Mouse (Mus musculus) liver, embryonic 16.5 days (tissue): ENCODE results near the gene Adap2. TPM values are rescaled to one million over a fixed set of nuclear protein-coding genes. Genes with fewer than 3 reads are reported as not detected.
A peak's percentile ranks its signal among the peaks of the same experiment; 100 is the strongest.
"Not testable (repeated sequence)": the region's sequence is repeated elsewhere in the genome, so short reads cannot be mapped to it uniquely, and the experiment has no call there.

ENCODE experiments used
- ATAC-seq: fragments of 200-750 bp; cut with Nextera tagmentation; 2 replicates; pipeline ENCODE4 v1.8.0; 2017; ENCODE audit warnings: low read depth, mild to moderate bottlenecking, moderate number of reproducible peaks, moderate library complexity
- H3K27ac ChIP-seq: fragments of 300-500 bp; sonication (generic); 2 replicates; pipeline ENCODE4 v1.5.1; 2014; ENCODE audit warnings: mild to moderate bottlenecking, low read length
- H3K27me3 ChIP-seq: fragments of 300-500 bp; sonication (generic); 2 replicates; pipeline ENCODE4 v1.6.1; 2014; ENCODE audit warnings: low read depth, low read length, mixed read lengths; ENCODE audit not compliant: control insufficient read depth, insufficient read depth
- H3K36me3 ChIP-seq: fragments of 300-500 bp; sonication (generic); 2 replicates; pipeline ENCODE4 v1.6.1; 2014; ENCODE audit warnings: mild to moderate bottlenecking; ENCODE audit not compliant: control insufficient read depth, insufficient read depth
- H3K4me1 ChIP-seq: fragments of 300-500 bp; sonication (generic); 2 replicates; pipeline ENCODE4 v1.6.1; 2014; ENCODE audit warnings: low read depth, low read length, mixed read lengths; ENCODE audit not compliant: control insufficient read depth
- H3K4me2 ChIP-seq: fragments of 300-500 bp; sonication (generic); 2 replicates; pipeline ENCODE4 v1.6.1; 2014; ENCODE audit warnings: low read depth, low read length, mixed read lengths
- H3K4me3 ChIP-seq: fragments of 300-500 bp; sonication (generic); 2 replicates; pipeline ENCODE4 v1.5.1; 2014; ENCODE audit warnings: low read depth, mild to moderate bottlenecking, low read length
- H3K9ac ChIP-seq: fragments of 300-500 bp; sonication (generic); 2 replicates; pipeline ENCODE4 v1.6.1; 2014; ENCODE audit warnings: low read depth, low read length
- H3K9me3 ChIP-seq: fragments of 300-500 bp; sonication (generic); replicated peaks from 2 replicates; pipeline ENCODE4 v1.6.1; 2016; ENCODE audit warnings: low read length; ENCODE audit not compliant: control insufficient read depth
- WGBS: fragments of 180-500 bp; shearing (Covaris S2); extraction: QIAGEN DNeasy Blood & Tissue Kit; methylation state at CpG from one replicate; pipeline ENCODE4 v1.1.7; 2014; ENCODE audit not compliant: insufficient replicate concordance; 5-methylcytosine and 5-hydroxymethylcytosine counted together
- polyA plus RNA-seq: library from polyadenylated mRNA; unstranded; fragments of >200 nt; fragmentation: Nextera tagmentation; extraction: Ambion mirVana; gene quantifications from 2 replicates; pipeline ENCODE4 v1.2.1, GENCODE M21; 2015

The Adap2 gene
- polyA plus RNA-seq, 1 experiment from 2014 or later, result 7.3 TPM

DNA sequence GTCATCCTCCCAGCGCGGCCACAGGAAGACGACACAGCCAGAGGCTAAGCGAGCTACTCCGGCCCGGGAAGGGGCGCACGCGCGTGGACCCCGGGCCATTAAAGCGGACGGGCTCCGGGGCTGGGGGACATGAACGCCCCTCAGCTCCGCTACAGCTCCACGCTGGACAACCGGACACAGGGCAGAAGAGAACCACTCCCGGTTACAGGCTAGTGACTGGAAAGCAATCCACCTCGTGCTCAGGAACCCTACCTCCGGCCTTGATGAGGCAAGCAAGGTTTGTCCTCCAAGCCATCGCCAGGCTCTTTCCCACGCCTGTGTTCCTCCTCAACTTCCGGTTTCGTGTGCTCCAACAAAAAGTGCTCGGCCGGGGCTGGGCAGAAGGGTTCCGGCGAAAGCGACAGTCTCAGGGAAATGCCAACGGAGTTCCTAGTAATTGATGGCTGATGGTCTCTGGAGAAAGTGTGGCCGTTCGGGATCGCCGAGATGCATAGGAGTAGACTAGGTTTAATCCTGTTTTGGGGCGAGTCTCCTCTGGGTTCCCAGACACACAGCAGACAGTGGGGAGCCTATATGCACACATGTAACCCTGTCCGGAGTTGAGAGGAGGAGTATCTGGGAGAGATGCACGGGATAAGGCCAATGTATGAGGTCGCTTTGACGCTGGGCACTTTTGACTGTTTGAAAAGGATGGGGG is 11.9 kb upstream of the Adap2 start, which contains the start of gene Tefm:
Tefm (minus strand) TSS at position 351 of the 697 bp plus-strand sequence.
- peaks cover 10% of the 10 kb centered on the region for H3K36me3 ChIP-seq
- WGBS, result under 1% methylated on average over 40 of the region's 40 CpGs
- H3K4me2 ChIP-seq, result peak within 1 kb of the TSS; percentile 84
- H3K4me3 ChIP-seq, result peak within 1 kb of the TSS; percentile 79
- H3K9me3 ChIP-seq, result no peaks in the 10 kb centered on the region
- ATAC-seq, result peak; percentile 82
- peaks cover 17% of the 10 kb centered on the region for H3K4me1 ChIP-seq
- H3K27me3 ChIP-seq, result no peaks in the 10 kb centered on the region
- H3K9ac ChIP-seq, result peak within 1 kb of the TSS; percentile 83
- peak within 1 kb of the TSS; percentile 81 for H3K27ac ChIP-seq

DNA sequence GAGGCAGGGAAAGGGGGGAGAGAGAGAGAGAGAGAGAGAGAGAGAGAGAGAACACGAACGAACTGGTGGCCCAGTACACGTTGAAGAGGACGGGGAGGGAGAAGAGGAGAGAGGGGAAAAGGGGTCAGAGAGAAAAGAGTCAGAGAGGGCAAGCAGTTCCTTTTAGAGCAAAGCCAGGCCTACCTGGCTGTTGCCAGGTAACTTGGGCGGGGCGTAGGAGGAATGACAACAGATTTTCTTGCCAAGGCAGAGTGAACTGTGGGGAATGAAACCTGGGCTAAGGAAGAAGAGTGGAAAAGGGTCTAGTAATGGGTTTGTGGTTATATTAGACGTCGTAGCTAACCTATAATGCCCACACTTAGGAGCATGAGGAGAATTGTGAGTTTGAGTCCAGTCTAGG is 11.0 kb upstream of the Adap2 start:
- 50% methylated on average over 8 of the region's 8 CpGs for WGBS
- H3K4me2 ChIP-seq, result peak overlapping the region; percentile 84
- peak overlapping the region; percentile 79 for H3K4me3 ChIP-seq
- no peak overlapping the region for H3K27ac ChIP-seq
- peaks cover 19% of the 10 kb centered on the region for H3K4me1 ChIP-seq
- H3K27me3 ChIP-seq, result no peaks in the 10 kb centered on the region
- no peaks in the 10 kb centered on the region for H3K9me3 ChIP-seq
- H3K36me3 ChIP-seq, result peaks cover 5% of the 10 kb centered on the region; the same call in 1 of the 2 replicates
- no peak for ATAC-seq
- no peak overlapping the region for H3K9ac ChIP-seq

DNA sequence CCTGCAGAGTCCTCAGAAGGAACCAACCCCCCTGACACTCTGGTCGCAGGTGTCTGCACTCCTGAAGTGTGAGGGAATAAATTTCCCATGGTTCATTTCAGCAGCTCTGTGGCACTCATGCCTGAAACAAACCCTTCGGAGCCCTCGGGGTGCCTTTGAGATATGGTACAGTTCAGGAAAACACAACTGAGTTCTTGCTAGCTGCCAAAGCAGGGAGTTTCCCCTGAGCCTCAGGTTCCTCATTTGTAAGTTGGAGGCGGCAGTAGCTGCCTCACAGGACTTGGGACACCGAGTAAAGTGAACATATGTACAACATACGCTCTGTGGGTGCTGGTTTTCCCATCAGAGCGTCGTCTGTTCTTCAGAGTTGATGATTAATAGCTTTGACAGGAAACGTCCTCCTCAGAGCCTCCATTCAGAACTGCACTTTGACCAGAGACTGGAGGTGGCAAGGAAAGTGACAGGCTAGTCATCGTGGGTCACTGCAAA is 8.1 kb upstream of the Adap2 start:
- Histone ChIP-seq H3K4me3 (no peak overlapping the region), H3K36me3 (no peaks in the 10 kb centered on the region), H3K4me2 (peak overlapping the region; percentile 1; the same call in 1 of the 2 replicates), H3K9ac (no peak overlapping the region), H3K27ac (peak overlapping the region; percentile 86), H3K9me3 (no peaks in the 10 kb centered on the region), H3K27me3 (no peaks in the 10 kb centered on the region), H3K4me1 (peaks cover 19% of the 10 kb centered on the region)
- WGBS, result 3% methylated on average over 10 of the region's 10 CpGs
- ATAC-seq, result peak; percentile 47

DNA sequence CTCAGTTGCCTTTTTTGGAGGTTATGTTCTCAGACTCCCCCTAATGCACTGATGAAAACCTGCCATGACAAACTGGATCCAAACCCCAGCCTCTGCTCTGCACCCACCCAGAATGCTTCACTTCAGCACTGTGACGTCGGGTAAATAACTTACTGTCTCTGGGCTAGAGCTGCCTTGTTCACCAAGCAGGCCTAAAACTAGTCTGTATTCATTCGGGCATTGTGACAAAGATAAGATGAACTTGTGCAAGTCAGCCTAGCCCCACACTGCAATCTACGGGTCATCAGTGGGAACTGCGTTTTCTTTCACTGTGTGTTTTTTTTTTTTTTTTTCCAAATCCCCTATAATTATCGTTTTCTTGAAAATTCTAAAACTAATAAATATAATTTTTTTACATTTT is 6.2 kb upstream of the Adap2 start:
- no peaks in the 10 kb centered on the region for H3K36me3 ChIP-seq
- H3K4me2 ChIP-seq, result no peak overlapping the region
- H3K9me3 ChIP-seq, result no peaks in the 10 kb centered on the region
- H3K4me1 ChIP-seq, result peaks cover 14% of the 10 kb centered on the region
- H3K4me3 ChIP-seq, result no peak overlapping the region
- 35% methylated on average over 6 of the region's 6 CpGs for WGBS
- H3K27ac ChIP-seq, result no peak overlapping the region
- H3K27me3 ChIP-seq, result no peaks in the 10 kb centered on the region
- no peak overlapping the region for H3K9ac ChIP-seq
- no peak for ATAC-seq

DNA sequence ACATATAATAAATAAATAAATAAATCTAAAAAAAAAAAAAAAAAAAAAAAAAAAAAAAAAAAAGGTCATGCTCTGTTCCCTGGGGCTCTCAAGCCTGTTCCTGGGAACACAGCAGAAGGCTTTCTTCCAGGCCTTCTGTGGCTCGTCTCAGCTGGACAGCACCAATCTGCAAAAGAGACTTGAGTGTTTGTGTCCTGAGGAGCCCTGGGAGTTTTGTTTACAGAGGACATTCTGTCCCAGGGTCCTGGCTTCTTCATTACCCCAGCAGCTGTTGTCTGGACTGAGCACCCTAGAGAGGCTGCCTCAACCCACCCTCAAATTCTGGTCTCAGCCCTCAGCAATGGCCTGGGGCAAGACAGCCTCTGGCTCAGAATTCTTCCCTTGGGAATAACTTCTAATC is 5.6 kb upstream of the Adap2 start:
- Histone ChIP-seq H3K9me3 (no peaks in the 10 kb centered on the region), H3K27ac (no peak overlapping the region), H3K4me1 (peaks cover 12% of the 10 kb centered on the region), H3K9ac (no peak overlapping the region), H3K4me3 (no peak overlapping the region), H3K4me2 (no peak overlapping the region), H3K36me3 (no peaks in the 10 kb centered on the region), H3K27me3 (no peaks in the 10 kb centered on the region)
- no peak for ATAC-seq
- 57% methylated on average over 1 of the region's 1 CpGs for WGBS

DNA sequence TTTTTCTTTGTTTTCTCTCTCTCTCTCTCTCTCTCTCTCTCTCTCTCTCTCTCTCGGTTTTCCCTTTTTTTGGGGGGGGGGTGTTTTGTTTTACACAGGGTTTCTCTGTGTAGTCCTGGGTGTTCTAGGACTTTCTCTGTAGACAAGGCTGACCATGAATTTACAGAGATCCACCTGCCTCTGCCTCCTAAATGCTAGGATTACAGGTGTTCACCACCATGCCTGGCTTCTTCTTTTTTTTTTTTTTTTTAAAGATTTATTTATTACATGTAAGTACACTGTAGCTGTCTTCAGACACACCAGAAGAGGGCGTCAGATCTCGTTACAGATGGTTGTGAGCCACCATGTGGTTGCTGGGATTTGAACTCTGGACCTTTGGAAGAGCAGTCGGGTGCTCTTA is 4.9 kb upstream of the Adap2 start:
- H3K4me3 ChIP-seq, H3K36me3 ChIP-seq, H3K9ac ChIP-seq, H3K27me3 ChIP-seq, H3K4me2 ChIP-seq, H3K27ac ChIP-seq, ATAC-seq, H3K9me3 ChIP-seq: not testable (repeated sequence)
- peaks cover 18% of the 10 kb centered on the region for H3K4me1 ChIP-seq
- 45% methylated on average over 1 of the region's 4 CpGs for WGBS

DNA sequence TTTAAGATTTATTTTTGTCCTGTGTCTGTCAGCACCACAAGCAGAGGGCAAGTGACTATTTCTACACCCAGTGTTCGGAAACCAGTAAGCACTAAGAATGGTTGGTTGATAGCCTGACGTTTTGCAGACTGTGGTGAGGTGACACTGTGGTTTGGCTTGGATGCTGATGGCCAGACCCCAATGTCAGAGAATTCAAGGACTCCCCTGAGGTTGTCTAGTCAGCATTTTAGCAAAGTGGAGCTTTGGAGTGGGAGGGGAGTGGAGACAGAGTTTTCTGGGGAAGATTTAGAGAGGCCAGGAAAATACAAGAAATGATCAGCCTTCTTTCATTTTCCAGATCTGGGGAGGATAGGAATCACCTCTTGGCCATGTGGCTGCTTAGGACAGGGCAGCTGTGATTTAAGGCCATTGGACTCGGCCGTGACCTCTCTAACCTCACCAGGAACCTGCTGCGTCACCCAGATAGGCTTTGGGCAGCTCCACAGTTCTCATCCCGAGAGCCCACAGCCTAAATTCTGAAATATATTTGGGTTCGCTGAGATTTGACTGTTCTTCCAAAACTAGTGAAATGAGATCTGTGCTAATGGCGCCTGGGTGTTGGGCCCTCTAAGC is 4.4 kb upstream of the Adap2 start:
- Histone ChIP-seq H3K9me3 (no peaks in the 10 kb centered on the region), H3K27me3 (peaks cover 6% of the 10 kb centered on the region), H3K9ac (no peak overlapping the region), H3K4me1 (peaks cover 23% of the 10 kb centered on the region), H3K4me3 (no peak overlapping the region), H3K27ac (no peak overlapping the region), H3K36me3 (no peaks in the 10 kb centered on the region), H3K4me2 (no peak overlapping the region)
- ATAC-seq, result no peak
- 61% methylated on average over 8 of the region's 8 CpGs for WGBS

DNA sequence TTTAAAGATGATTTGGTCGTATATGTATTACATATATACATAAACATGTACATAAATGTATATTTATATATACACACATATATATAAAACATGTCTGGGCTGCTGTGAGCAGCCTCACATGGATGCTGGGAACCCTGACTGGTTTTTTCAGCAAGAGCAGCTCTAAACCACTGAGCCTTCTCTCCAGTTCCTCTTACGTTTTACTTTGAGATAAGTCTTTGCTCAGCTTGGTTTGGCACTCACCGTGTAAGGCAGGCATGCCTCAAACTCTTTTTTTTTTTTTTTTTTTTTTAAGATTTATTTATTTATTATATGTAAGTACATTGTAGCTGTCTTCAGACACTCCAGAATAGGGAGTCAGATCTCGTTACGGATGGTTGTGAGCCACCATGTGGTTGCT is 3.3 kb upstream of the Adap2 start:
- H3K27me3 ChIP-seq, result peaks cover 14% of the 10 kb centered on the region
- no peak overlapping the region for H3K4me3 ChIP-seq
- no peak for ATAC-seq
- WGBS, result 43% methylated on average over 5 of the region's 5 CpGs
- H3K27ac ChIP-seq, result no peak overlapping the region
- no peaks in the 10 kb centered on the region for H3K36me3 ChIP-seq
- peaks cover 19% of the 10 kb centered on the region for H3K4me1 ChIP-seq
- no peak overlapping the region for H3K4me2 ChIP-seq
- no peak overlapping the region for H3K9ac ChIP-seq
- H3K9me3 ChIP-seq, result no peaks in the 10 kb centered on the region

DNA sequence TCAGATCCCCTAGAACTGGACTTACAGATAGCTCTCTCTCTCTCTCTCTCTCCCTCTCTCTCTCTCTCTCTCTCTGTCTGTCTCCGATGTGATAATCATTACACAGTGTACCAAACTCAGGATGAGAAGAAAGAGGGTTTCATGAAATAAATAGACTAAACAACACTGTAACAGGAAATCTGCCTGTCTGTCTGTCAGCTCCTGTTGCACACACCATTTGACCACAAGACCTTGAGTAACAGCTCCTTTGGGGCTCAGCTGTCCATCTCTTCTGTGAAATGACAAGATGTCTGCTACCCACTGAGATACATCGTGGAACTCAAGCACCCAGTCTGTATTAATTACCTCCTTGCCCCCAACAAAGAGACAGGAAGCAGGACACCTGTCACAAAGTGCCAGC is 2.4 kb upstream of the Adap2 start:
- WGBS, result 15% methylated on average over 2 of the region's 2 CpGs
- Histone ChIP-seq H3K4me1 (peaks cover 18% of the 10 kb centered on the region), H3K4me3 (no peak overlapping the region), H3K9ac (no peak overlapping the region), H3K9me3 (no peaks in the 10 kb centered on the region), H3K27me3 (peaks cover 14% of the 10 kb centered on the region), H3K27ac (no peak overlapping the region), H3K36me3 (no peaks in the 10 kb centered on the region), H3K4me2 (no peak overlapping the region)
- no peak for ATAC-seq
